Comparison of ENCODE assay signal across 14 mouse cellular contexts in the genomic region with DNA sequence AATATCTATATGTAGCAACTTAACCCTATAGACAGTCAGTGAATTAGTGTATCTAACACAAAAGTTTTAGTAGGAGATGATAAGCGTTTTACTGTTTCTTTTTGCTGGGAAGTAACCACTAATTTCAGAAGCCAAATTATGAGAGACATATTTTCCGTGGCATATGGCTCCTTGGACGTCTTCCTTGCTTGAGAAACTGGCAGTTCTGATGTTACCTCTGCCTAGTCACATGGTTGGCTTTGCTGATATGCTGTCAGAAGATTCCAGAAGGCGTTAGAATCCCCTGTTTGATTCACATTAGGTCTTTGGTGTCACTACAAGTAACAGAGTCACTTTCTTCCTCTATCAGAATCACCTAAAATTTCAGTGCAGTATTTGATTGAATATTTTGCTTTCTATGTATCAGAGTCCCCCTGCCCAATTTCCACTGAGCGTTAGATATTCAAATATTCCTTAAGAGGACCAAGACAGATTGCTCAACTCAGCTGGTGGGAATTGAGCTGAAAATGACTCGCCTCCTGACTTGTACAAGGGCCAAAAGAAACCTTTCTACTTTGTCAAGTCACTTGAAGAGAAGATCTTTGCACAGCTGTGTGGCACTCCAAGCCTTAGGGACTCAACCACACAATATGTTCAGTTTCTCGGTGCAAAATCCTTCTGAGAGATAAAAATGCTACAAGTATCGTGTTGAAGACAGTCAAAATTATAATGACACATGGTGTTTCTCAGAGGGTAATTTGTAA.
DNase-seq lines count a peak whose midpoint lies in the region; ATAC-seq and TF ChIP-seq lines count a peak whose summit lies in the region.
"Had no signal": no experiment of that assay in that cellular context is flagged by ENCODE, and none has a peak within 500 bp of the region (broad histone marks: within the 10 kb centered on the region; RNA-seq: fewer than 3 reads in every experiment).

No protein-coding gene starts in this region.

- H3K27me3 ChIP-seq in midbrain, postnatal 0 days (ENCODE audit: insufficient read depth, low read length): no peaks in the 10 kb centered on the region
- H3K27me3 ChIP-seq in midbrain, embryonic 10.5 days (ENCODE audit: low read depth, poor library complexity, severe bottlenecking): no peaks in the 10 kb centered on the region
- H3K27me3 ChIP-seq: megakaryocyte, embryonic 14.5 days had no signal

- no peak overlapping the region for H3K4me2 ChIP-seq in midbrain, postnatal 0 days (ENCODE audit: low read depth, low read length, poor library complexity, severe bottlenecking)

- no peaks in the 10 kb centered on the region for H3K9me3 ChIP-seq in midbrain, postnatal 0 days (ENCODE audit: low read length)
- H3K9me3 ChIP-seq in midbrain, embryonic 10.5 days (replicated peaks): no peaks in the 10 kb centered on the region

- WGBS in midbrain, postnatal 0 days: 71% methylated on average over 8 of the region's 8 CpGs
- 83% methylated on average over 8 of the region's 8 CpGs for WGBS in midbrain, embryonic 10.5 days

- H3K9ac ChIP-seq in midbrain, postnatal 0 days (replicated peaks; ENCODE audit: low read length, poor library complexity, severe bottlenecking): no peak overlapping the region

- no peaks in the 10 kb centered on the region for H3K36me3 ChIP-seq in midbrain, postnatal 0 days (ENCODE audit: insufficient read depth, low read length)
- no peaks in the 10 kb centered on the region for H3K36me3 ChIP-seq in midbrain, embryonic 10.5 days

- H3K4me3 ChIP-seq in midbrain, postnatal 0 days (ENCODE audit: low read depth, low read length): no peak overlapping the region
- no peak overlapping the region for H3K4me3 ChIP-seq in midbrain, embryonic 10.5 days
- H3K4me3 ChIP-seq: erythroblast, embryonic 14.5 days; megakaryocyte, embryonic 14.5 days had no signal

- no peak for TF ChIP-seq CTCF in midbrain, postnatal 0 days (IDR thresholded peaks at IDR 0.05)

- no peak for DNase-seq in cerebellum, postnatal 4 days (ENCODE audit: low spot score in 2 of 2)
- peak; percentile 44 for DNase-seq in midbrain, postnatal 0 days (ENCODE audit: low spot score)
- DNase-seq in midbrain, embryonic 10.5 days (ENCODE audit: low spot score): no peak
- DNase-seq in cerebellum, postnatal 25 days: peak; percentile 27 to 54
- peak; percentile 57 for DNase-seq in telencephalon, adult 2 months (ENCODE audit: low read depth, low spot score)
- no peak for DNase-seq in kidney, postnatal 25 days
- DNase-seq in adrenal gland, adult 8-10 months: no peak
- DNase-seq: adrenal gland, postnatal 25 days; gastrocnemius, postnatal 36 days; kidney, adult 18-20 months; lung, adult 2 months had no signal

- ATAC-seq in cerebellum, adult (ENCODE audit: insufficient number of reproducible peaks, low FRiP score, low TSS enrichment): peak; percentile 73
- ATAC-seq in midbrain, postnatal 0 days (ENCODE audit: low FRiP score): no peak

- no peak overlapping the region for H3K27ac ChIP-seq in midbrain, postnatal 0 days (ENCODE audit: low read depth, low read length)
- H3K27ac ChIP-seq in midbrain, embryonic 10.5 days (replicated peaks): no peak overlapping the region

- H3K4me1 ChIP-seq in midbrain, postnatal 0 days (ENCODE audit: insufficient read depth, low read length): no peaks in the 10 kb centered on the region
- no peaks in the 10 kb centered on the region for H3K4me1 ChIP-seq in midbrain, embryonic 10.5 days
- H3K4me1 ChIP-seq: megakaryocyte, embryonic 14.5 days had no signal

Comparison
In these comparisons a context has a peak if more than half of its experiments do, and no peak if none do; other contexts are left out.
1. DNase-seq: peak in midbrain, postnatal 0 days (single experiment), cerebellum, postnatal 25 days (2 of 2) and telencephalon, adult 2 months (single experiment); none in cerebellum, postnatal 4 days (0 of 2), midbrain, embryonic 10.5 days (single experiment), kidney, postnatal 25 days (0 of 2) and adrenal gland, adult 8-10 months (single experiment).